Mouse (Mus musculus) MEL (cell line): ENCODE measurements around the gene Cenpx. TPM values are rescaled to one million over a fixed set of nuclear protein-coding genes. Genes with fewer than 3 reads are reported as not detected.

ENCODE experiments used
- DNase-seq: peaks from one replicate; pipeline ENCODE4 v3.0.0; 2011; ENCODE audit warnings: low read depth, low spot score
- H3K27ac ChIP-seq: 2 replicates; pipeline ENCODE4 v1.5.1; 2012; ENCODE audit warnings: low read depth, mild to moderate bottlenecking, control low read depth, low read length, moderate library complexity; ENCODE audit not compliant: control insufficient read depth
- H3K27me3 ChIP-seq, 2 experiments: fragments of 150-350 bp in 1 of 2; sonication (generic) in 1 of 2; 2 replicates each; pipeline ENCODE4 v1.6.1; 2012; ENCODE audit warnings: low read length in 2 of 2, mild to moderate bottlenecking in 2 of 2, improper control_type of control experiment in 1 of 2, moderate library complexity in 1 of 2; ENCODE audit not compliant: insufficient read depth in 2 of 2, control insufficient read depth in 1 of 2
- H3K36me3 ChIP-seq, 2 experiments: 2 replicates each; pipeline ENCODE4 v1.6.1; 2012 to 2014; ENCODE audit warnings: low read length in 2 of 2, improper control_type of control experiment in 1 of 2, inconsistent platforms in 1 of 2, mild to moderate bottlenecking in 1 of 2; ENCODE audit not compliant: insufficient read depth in 2 of 2, control insufficient read depth in 1 of 2
- H3K4me1 ChIP-seq, 2 experiments: fragments of 150-350 bp in 1 of 2; sonication (generic) in 1 of 2; 2 replicates each; pipeline ENCODE4 v1.6.1; 2012; ENCODE audit warnings: low read length in 2 of 2, improper control_type of control experiment in 1 of 2, mild to moderate bottlenecking in 1 of 2; ENCODE audit not compliant: insufficient read depth in 2 of 2, control insufficient read depth in 1 of 2
- H3K4me3 ChIP-seq, 2 experiments: fragments of 150-350 bp in 1 of 2; sonication (generic) in 1 of 2; 2 replicates each; pipeline ENCODE4 v1.5.1; 2012; ENCODE audit warnings: low read depth in 2 of 2, low read length in 2 of 2, mild to moderate bottlenecking in 2 of 2, moderate library complexity in 2 of 2, control low read depth in 1 of 2, improper control_type of control experiment in 1 of 2; ENCODE audit not compliant: control insufficient read depth in 1 of 2, insufficient read depth in 1 of 2
- H3K79me2 ChIP-seq: 2 replicates; pipeline ENCODE4 v1.6.1; 2012; ENCODE audit warnings: mild to moderate bottlenecking, low read length, moderate library complexity; ENCODE audit not compliant: control insufficient read depth, poor library complexity, insufficient read depth
- H3K9ac ChIP-seq: 2 replicates; pipeline ENCODE4 v1.6.1; 2012; ENCODE audit warnings: low read depth, mild to moderate bottlenecking, control low read depth, low read length, moderate library complexity; ENCODE audit not compliant: control insufficient read depth, poor library complexity, severe bottlenecking
- H3K9me3 ChIP-seq: fragments of 150-350 bp; sonication (generic); replicated peaks from 2 replicates; pipeline ENCODE4 v1.6.1; 2012; ENCODE audit warnings: mild to moderate bottlenecking, low read length, improper control_type of control experiment, moderate library complexity; ENCODE audit not compliant: insufficient read depth
- BHLHE40 ChIP-seq: IDR thresholded peaks from 2 replicates; pipeline ENCODE4 v1.6.1; 2012; ENCODE audit warnings: low read depth, mild to moderate bottlenecking, inconsistent platforms, low read length, improper control_type of control experiment, borderline replicate concordance
- CHD1 ChIP-seq: IDR thresholded peaks from 2 replicates; pipeline ENCODE4 v1.6.1; 2012; ENCODE audit warnings: low read depth, mild to moderate bottlenecking, inconsistent platforms, low read length, improper control_type of control experiment
- CHD2 ChIP-seq: IDR thresholded peaks from 2 replicates; pipeline ENCODE4 v1.6.1; 2011; ENCODE audit warnings: low read length, improper control_type of control experiment
- E2F4 ChIP-seq: IDR thresholded peaks from 2 replicates; pipeline ENCODE4 v1.6.1; 2011; ENCODE audit warnings: low read depth, low read length, improper control_type of control experiment, borderline replicate concordance
- ELF1 ChIP-seq: IDR thresholded peaks from 2 replicates; pipeline ENCODE4 v1.6.1; 2014; ENCODE audit warnings: low read depth, mild to moderate bottlenecking, inconsistent platforms, low read length, improper control_type of control experiment, moderate library complexity
- GATA1 ChIP-seq: IDR thresholded peaks from 2 replicates; pipeline ENCODE4 v1.6.1; 2011; ENCODE audit warnings: low read depth, low read length, improper control_type of control experiment
- MAX ChIP-seq: IDR thresholded peaks from 2 replicates; pipeline ENCODE4 v1.6.1; 2011; ENCODE audit warnings: low read length, improper control_type of control experiment
- MAZ ChIP-seq: IDR thresholded peaks from 2 replicates; pipeline ENCODE4 v1.6.1; 2012; ENCODE audit warnings: low read depth, mild to moderate bottlenecking, inconsistent platforms, low read length, improper control_type of control experiment
- MXI1 ChIP-seq: IDR thresholded peaks from 2 replicates; pipeline ENCODE4 v1.6.1; 2011; ENCODE audit warnings: mild to moderate bottlenecking, low read depth, low read length, improper control_type of control experiment
- NRF1 ChIP-seq: IDR thresholded peaks from 2 replicates; pipeline ENCODE4 v1.6.1; 2014; ENCODE audit warnings: low read depth, mild to moderate bottlenecking, inconsistent platforms, low read length, improper control_type of control experiment, moderate library complexity; ENCODE audit not compliant: poor library complexity, insufficient read depth, severe bottlenecking
- POLR2AphosphoS5 ChIP-seq: IDR thresholded peaks from 2 replicates; pipeline ENCODE4 v1.6.1; 2012; ENCODE audit warnings: low read depth, borderline replicate concordance, mild to moderate bottlenecking, inconsistent platforms, low read length, moderate library complexity, mixed read lengths
- RAD21 ChIP-seq: IDR thresholded peaks from 2 replicates; pipeline ENCODE4 v1.6.1; 2011; ENCODE audit warnings: mild to moderate bottlenecking, low read depth, low read length, improper control_type of control experiment
- TAL1 ChIP-seq: IDR thresholded peaks from 2 replicates; pipeline ENCODE4 v1.6.1; 2012; ENCODE audit warnings: mild to moderate bottlenecking, inconsistent platforms, low read length, moderate library complexity, mixed read lengths
- TBP ChIP-seq: IDR thresholded peaks from 2 replicates; pipeline ENCODE4 v1.8.0; 2011; ENCODE audit warnings: low read depth, low read length, improper control_type of control experiment
- TCF12 ChIP-seq: IDR thresholded peaks from 2 replicates; pipeline ENCODE4 v1.6.1; 2014; ENCODE audit warnings: low read depth, mild to moderate bottlenecking, inconsistent platforms, low read length, improper control_type of control experiment, moderate library complexity
- UBTF ChIP-seq: IDR thresholded peaks from 2 replicates; pipeline ENCODE4 v1.6.1; 2012; ENCODE audit warnings: low read depth, mild to moderate bottlenecking, inconsistent platforms, low read length, improper control_type of control experiment, moderate library complexity, borderline replicate concordance; ENCODE audit not compliant: insufficient read depth
- USF1 ChIP-seq: IDR thresholded peaks from 2 replicates; pipeline ENCODE4 v1.6.1; 2014; ENCODE audit warnings: low read depth, mild to moderate bottlenecking, inconsistent platforms, low read length, improper control_type of control experiment, moderate library complexity
- USF2 ChIP-seq, 2 experiments: IDR thresholded peaks; 2 replicates each; pipeline ENCODE4 v1.6.1; 2011 to 2012; ENCODE audit warnings: improper control_type of control experiment in 2 of 2, low read length in 2 of 2, borderline replicate concordance in 1 of 2, inconsistent platforms in 1 of 2, low read depth in 1 of 2, mild to moderate bottlenecking in 1 of 2; ENCODE audit not compliant: insufficient read depth in 1 of 2
- ZC3H11A ChIP-seq: IDR thresholded peaks from 2 replicates; pipeline ENCODE4 v1.6.1; 2012; ENCODE audit warnings: low read depth, mild to moderate bottlenecking, inconsistent platforms, low read length, improper control_type of control experiment
- ZNF384 ChIP-seq: IDR thresholded peaks from 2 replicates; pipeline ENCODE4 v1.6.1; 2012; ENCODE audit warnings: low read depth, mild to moderate bottlenecking, inconsistent platforms, low read length, improper control_type of control experiment
- polyA plus RNA-seq, 2 experiments: library from polyadenylated mRNA; stranded (reverse) in 1 of 2; unstranded in 1 of 2; fragments of >175 nt in 1 of 2; fragments of >200 nt in 1 of 2; gene quantifications; 2 replicates each; pipeline versions ENCODE4 v1.2.1 to v1.2.4; 2012; ENCODE audit warnings: low replicate concordance in 2 of 2, low read depth in 1 of 2; ENCODE audit not compliant: insufficient read length in 2 of 2, insufficient read depth in 1 of 2, missing spikeins in 1 of 2
- total RNA-seq: library from RNA; depleted of rRNA; stranded (reverse); fragments of 300-350 nt; gene quantifications from 2 replicates; pipeline ENCODE4 v1.2.3, GENCODE M21; 2012

Cenpx gene
- total and polyA plus RNA-seq, 3 experiments: 141 to 206 TPM; not detected in 1

DNA sequence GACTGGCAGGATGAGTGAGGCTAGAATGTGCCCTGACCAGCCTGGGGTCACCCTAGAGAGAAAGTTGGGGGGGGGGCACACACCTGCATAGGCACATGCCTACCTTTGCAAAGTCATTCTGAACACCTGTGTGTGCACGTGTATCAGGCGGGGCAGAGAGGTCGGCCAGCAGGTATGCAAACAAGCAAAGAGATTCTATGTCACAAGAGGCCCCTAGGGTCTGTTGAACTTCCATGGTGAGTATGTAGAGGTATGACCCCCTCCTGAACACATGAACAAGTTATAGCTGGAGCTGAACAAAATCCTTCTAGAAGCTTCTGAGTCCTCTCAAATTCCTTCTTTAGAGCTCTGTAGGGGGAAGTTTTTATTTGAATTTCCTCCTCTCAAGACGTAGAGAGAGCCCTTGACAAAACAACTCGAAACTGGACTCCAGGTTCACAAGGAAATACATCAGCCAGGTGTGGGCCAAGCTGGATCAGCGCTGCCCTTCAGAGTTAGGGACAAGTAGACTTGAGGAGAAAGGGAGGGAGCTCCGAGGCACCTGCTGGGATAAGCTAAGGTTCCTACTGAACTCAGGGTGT is 30.7 kb upstream of the Cenpx start:
- Histone ChIP-seq H3K4me3 (no peak overlapping the region), H3K79me2 (no peaks in the 10 kb centered on the region), H3K27ac (no peak overlapping the region), H3K9me3 (no peaks in the 10 kb centered on the region), H3K36me3 (no peaks in the 10 kb centered on the region), H3K27me3 (peaks cover 0 to 3% of the 10 kb centered on the region in 2 experiments; a peak in 3 of 4 replicates), H3K9ac (no peak overlapping the region), H3K4me1 (no peaks in the 10 kb centered on the region; a peak in 2 of 4 replicates)
- no peak for DNase-seq
- TF ChIP-seq USF1 (no peak), TAL1 (no peak), RAD21 (no peak), ZC3H11A (no peak), TBP (no peak), ZNF384 (no peak), USF2 (IDR thresholded peaks at IDR 0.05; ENCODE audit: borderline replicate concordance in 1 of 2, insufficient read depth in 1 of 2, low read depth in 1 of 2, low read length in 2 of 2) (no peak), MAZ (no peak), CHD2 (no peak), POLR2AphosphoS5 (no peak), E2F4 (no peak), NRF1 (no peak), MAX (no peak), BHLHE40 (no peak)

DNA sequence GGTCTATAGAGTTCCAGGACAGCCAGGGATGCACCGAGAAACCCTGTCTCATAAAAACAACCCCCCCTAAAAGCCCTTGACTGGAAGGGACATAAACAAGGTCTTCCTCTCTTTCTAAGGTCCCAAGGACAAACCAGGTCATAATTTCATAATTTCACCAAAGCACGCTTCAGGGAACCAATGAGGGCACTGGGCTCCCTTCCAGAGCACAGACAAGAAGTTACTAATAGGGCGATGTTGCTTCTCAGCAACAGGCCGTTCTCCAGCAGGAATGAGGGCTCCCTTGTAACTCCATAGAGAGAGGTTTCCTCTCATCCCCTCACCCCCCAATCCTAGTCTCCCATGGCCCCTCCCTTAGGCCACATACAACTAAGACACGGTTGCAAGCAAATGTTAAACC is 27.4 kb upstream of the Cenpx start:
- no peaks in the 10 kb centered on the region for H3K79me2 ChIP-seq
- H3K27ac ChIP-seq: no peak overlapping the region
- H3K9ac ChIP-seq: no peak overlapping the region
- DNase-seq: no peak
- no peaks in the 10 kb centered on the region for H3K9me3 ChIP-seq
- H3K4me1 ChIP-seq: no peaks in the 10 kb centered on the region
- peaks cover 3% of the 10 kb centered on the region in 2 experiments for H3K27me3 ChIP-seq
- TF ChIP-seq MXI1 (no peak), UBTF (no peak), ELF1 (no peak), CHD1 (no peak), GATA1 (no peak), TCF12 (no peak), TAL1 (no peak)
- H3K4me3 ChIP-seq: no peak overlapping the region
- H3K36me3 ChIP-seq: no peaks in the 10 kb centered on the region
